Mouse (Mus musculus): ENCODE measurements around the gene Crybb3.

GRCm38 (mm10) chr5:113049876-113050275, 31.5 kb downstream of the Crybb3 start:
- no peak for TF ChIP-seq CTCF (conservative IDR thresholded peaks at IDR 0.05 in 1 of 2, IDR thresholded peaks at IDR 0.05 in 1 of 2; ENCODE audit: low read depth in 2 of 2, low read length in 2 of 2)
- TF ChIP-seq EP300 (IDR thresholded peaks at IDR 0.05; ENCODE audit: low read length) = no peak
- no peak for TF ChIP-seq ELF1 (IDR thresholded peaks at IDR 0.05; ENCODE audit: low read depth, low read length)
- no peak for TF ChIP-seq POLR2AphosphoS2 (IDR thresholded peaks at IDR 0.05; ENCODE audit: low read depth, low read length)
- no peak for TF ChIP-seq USF1 (IDR thresholded peaks at IDR 0.05; ENCODE audit: low read depth, low read length)
- no peak for TF ChIP-seq MYC (IDR thresholded peaks at IDR 0.05; ENCODE audit: low read depth, low read length)
- TF ChIP-seq HCFC1 (IDR thresholded peaks at IDR 0.05; ENCODE audit: low read depth, low read length) = no peak
- TF ChIP-seq CHD1 (IDR thresholded peaks at IDR 0.05; ENCODE audit: low read depth, low read length) = no peak
- TF ChIP-seq BHLHE40 (IDR thresholded peaks at IDR 0.05; ENCODE audit: low read depth, low read length) = no peak
- no peak for TF ChIP-seq POLR2A (IDR thresholded peaks at IDR 0.05; ENCODE audit: low read depth, low read length)
